Mouse (Mus musculus) hindbrain, embryonic 13.5 days (tissue): ENCODE measurements at regions not wholly inside any gene's neighbourhood (a gene's known extent, or its start where the extent isn't known, plus 50 kb on each side); places are given as distances from the start of the nearest gene placed in this dataset.

ENCODE experiments used
- ATAC-seq: fragments of 200-750 bp; cut with Nextera tagmentation; 2 replicates; pipeline ENCODE4 v1.8.0; 2017; ENCODE audit warnings: moderate TSS enrichment; ENCODE audit not compliant: low FRiP score
- H3K27ac ChIP-seq: fragments of 300-500 bp; sonication (generic); 2 replicates; pipeline ENCODE4 v1.5.1; 2015; ENCODE audit warnings: inconsistent platforms, mild to moderate bottlenecking, moderate library complexity
- H3K27me3 ChIP-seq: fragments of 300-500 bp; sonication (generic); 2 replicates; pipeline ENCODE4 v1.6.1; 2015; ENCODE audit warnings: mild to moderate bottlenecking, inconsistent platforms
- H3K36me3 ChIP-seq: fragments of 300-500 bp; sonication (generic); 2 replicates; pipeline ENCODE4 v1.6.1; 2015; ENCODE audit warnings: mild to moderate bottlenecking, inconsistent platforms
- H3K4me1 ChIP-seq: fragments of 300-500 bp; sonication (generic); replicated peaks from 2 replicates; pipeline ENCODE4 v1.6.1; 2015; ENCODE audit warnings: inconsistent platforms
- H3K4me2 ChIP-seq: fragments of 300-500 bp; sonication (generic); 2 replicates; pipeline ENCODE4 v1.6.1; 2015; ENCODE audit warnings: inconsistent platforms, mild to moderate bottlenecking, moderate library complexity
- H3K4me3 ChIP-seq: fragments of 300-500 bp; sonication (generic); 2 replicates; pipeline ENCODE4 v1.5.1; 2015; ENCODE audit warnings: mild to moderate bottlenecking, inconsistent platforms
- H3K9ac ChIP-seq: fragments of 300-500 bp; sonication (generic); 2 replicates; pipeline ENCODE4 v1.6.1; 2015; ENCODE audit warnings: mild to moderate bottlenecking, inconsistent platforms
- H3K9me3 ChIP-seq: fragments of 300-500 bp; sonication (generic); 2 replicates; pipeline ENCODE4 v1.6.1; 2016; ENCODE audit warnings: inconsistent platforms
- WGBS: fragments of 180-500 bp; shearing (Covaris S2); methylation state at CpG from one replicate; pipeline ENCODE4 v1.1.7; 2015; 5-methylcytosine and 5-hydroxymethylcytosine counted together

DNA sequence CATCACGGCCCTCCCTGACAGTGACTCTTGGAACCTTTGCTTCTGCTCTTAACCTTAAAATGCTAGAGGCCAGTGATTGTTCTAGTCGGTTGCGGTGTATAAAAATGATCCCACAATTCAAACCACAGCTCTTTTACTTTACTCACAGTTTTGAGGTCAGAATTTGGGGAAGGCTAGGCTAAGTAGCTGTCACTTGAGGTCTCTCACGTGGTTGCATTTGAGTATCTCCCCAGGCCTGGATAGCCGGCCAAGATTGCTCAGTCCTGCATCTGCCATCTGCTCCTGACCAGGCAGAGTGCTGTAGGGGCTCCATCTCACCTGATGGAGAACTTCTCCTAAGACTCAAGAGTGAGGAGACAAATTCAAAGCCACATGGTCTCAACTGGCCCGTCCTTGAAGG is 94.5 kb downstream of the Olfr267 start:
- H3K36me3 ChIP-seq: no peaks in the 10 kb centered on the region
- no peak overlapping the region for H3K27ac ChIP-seq
- no peaks in the 10 kb centered on the region for H3K4me1 ChIP-seq
- ATAC-seq: no peak
- no peaks in the 10 kb centered on the region for H3K9me3 ChIP-seq
- H3K4me2 ChIP-seq: no peak overlapping the region
- no peak overlapping the region for H3K9ac ChIP-seq
- no peak overlapping the region for H3K4me3 ChIP-seq
- WGBS: 85% methylated on average over 6 of the region's 6 CpGs
- no peaks in the 10 kb centered on the region for H3K27me3 ChIP-seq

DNA sequence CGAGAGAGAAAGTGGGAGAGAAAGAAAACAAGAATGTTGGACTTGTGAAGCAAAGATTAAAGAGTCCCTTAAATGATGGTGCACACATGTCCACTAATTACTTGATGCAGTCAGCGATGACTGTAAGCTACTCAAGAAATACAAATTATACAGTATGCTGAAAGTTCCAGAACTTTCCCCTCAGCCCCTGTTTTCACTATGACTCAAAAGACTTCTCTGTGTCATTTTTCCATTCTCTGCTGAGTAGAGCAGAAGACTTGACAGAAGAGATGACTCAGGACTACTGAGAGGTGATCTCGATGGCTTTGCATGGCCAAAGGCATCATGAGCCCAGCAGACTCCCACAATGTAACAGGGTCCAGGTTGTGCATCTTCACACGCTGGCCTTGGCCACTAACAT is 105.6 kb downstream of the Olfr267 start:
- no peaks in the 10 kb centered on the region for H3K9me3 ChIP-seq

DNA sequence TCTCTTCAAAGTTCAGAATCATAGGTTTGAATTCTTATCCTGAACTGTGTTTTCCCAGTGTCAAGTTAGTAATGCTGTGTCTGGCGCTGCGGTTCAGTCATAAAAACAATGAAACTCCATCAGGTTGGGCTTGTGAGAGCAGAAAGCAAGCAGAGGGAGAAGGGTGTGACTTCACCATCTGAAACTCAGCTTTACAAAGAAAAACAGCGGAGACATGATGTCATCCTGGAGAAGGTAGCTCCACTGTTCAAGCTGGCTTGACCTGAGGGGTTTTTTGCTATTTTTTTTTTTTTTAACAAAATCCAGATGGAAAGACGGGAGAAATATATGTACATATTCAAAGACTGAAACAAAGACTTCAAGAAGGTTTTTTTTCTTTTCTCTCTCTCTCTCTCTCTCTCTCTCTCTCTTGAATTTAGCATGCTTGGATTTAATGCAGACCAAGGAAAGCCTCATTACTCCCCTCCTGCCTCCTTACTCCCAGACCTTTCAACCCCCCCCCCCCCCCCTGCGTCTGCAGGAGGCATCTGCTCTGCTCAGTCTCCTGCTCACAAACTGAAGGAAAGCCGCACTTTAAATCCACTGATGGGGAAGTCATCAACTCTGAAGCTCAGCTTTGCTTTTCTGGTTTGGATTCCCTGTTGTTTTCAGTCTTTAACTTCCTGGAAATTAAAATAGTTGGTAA is 109.7 kb downstream of the Olfr267 start:
- 57% methylated on average over 6 of the region's 6 CpGs for WGBS
- no peak for ATAC-seq

More for the DNA sequence above, 105.6 kb downstream of the Olfr267 start:
- Histone ChIP-seq H3K27me3 (no peaks in the 10 kb centered on the region), H3K4me2 (no peak overlapping the region), H3K9ac (no peak overlapping the region), H3K27ac (no peak overlapping the region), H3K36me3 (no peaks in the 10 kb centered on the region), H3K4me1 (no peaks in the 10 kb centered on the region), H3K4me3 (no peak overlapping the region)
- 91% methylated on average over 4 of the region's 4 CpGs for WGBS
- ATAC-seq: no peak

DNA sequence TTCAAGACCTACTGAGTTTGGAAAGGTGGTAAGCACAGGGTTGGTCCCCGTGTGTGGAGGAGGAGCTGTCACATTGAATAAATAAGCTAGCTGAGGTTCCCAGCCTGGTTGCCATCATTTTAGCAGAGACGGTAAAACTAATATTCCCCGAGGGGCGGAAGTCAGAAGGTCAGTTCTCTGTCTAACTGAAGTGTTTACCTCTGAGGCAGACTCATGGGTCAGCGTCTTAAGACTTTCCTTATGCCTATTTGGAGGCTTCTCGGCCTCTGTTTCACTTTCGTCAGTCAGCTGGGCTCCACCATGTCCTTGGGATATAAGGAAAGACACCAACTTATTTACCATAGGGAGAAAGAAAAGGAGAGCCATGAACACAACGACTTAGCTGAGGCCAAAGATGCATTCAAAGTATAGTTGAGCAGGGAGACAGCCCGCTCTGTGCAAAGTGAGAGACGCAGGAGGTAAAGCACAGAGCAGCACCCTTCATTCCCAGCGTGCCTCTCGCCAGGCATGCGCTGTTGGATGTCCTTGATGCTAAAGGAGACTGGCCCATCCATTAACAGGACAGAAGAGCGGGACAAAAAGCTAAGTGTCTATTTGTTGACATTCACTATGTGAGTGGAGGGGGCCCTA is 116.0 kb downstream of the Olfr267 start:
- no peaks in the 10 kb centered on the region for H3K27me3 ChIP-seq
- H3K36me3 ChIP-seq: no peaks in the 10 kb centered on the region
- no peak overlapping the region for H3K4me2 ChIP-seq
- WGBS: 65% methylated on average over 14 of the region's 14 CpGs
- H3K27ac ChIP-seq: no peak overlapping the region
- peaks cover 20% of the 10 kb centered on the region for H3K4me1 ChIP-seq
- H3K9ac ChIP-seq: no peak overlapping the region
- no peak for ATAC-seq
- H3K4me3 ChIP-seq: no peak overlapping the region
- no peaks in the 10 kb centered on the region for H3K9me3 ChIP-seq

More for the DNA sequence above, 109.7 kb downstream of the Olfr267 start:
- no peaks in the 10 kb centered on the region for H3K27me3 ChIP-seq
- no peak overlapping the region for H3K4me3 ChIP-seq
- H3K4me2 ChIP-seq: no peak overlapping the region
- no peak overlapping the region for H3K9ac ChIP-seq
- H3K27ac ChIP-seq: no peak overlapping the region
- no peaks in the 10 kb centered on the region for H3K4me1 ChIP-seq
- no peaks in the 10 kb centered on the region for H3K9me3 ChIP-seq
- no peaks in the 10 kb centered on the region for H3K36me3 ChIP-seq

DNA sequence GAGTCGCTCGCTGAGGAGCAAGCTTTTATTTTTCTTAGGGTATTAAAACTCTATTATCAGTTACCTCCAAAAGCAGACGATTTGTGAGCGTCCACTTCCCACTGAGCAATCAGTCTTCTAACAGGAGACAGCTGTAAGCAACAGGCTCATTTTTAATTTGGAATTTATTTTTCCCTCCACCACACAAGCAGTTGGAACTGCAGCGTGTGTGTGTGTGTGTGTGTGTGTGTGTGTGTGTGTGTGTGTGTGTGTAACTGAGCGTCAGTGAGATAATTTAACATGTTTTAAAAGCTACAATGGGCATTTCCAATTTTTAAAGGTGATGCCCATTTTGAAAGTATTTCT is 116.6 kb downstream of the Olfr267 start:
- Histone ChIP-seq H3K4me1 (peaks cover 20% of the 10 kb centered on the region), H3K9me3 (no peaks in the 10 kb centered on the region), H3K27ac (peak overlapping the region; percentile 48; the same call in 1 of the 2 replicates), H3K36me3 (no peaks in the 10 kb centered on the region), H3K4me3 (no peak overlapping the region), H3K4me2 (peak overlapping the region; percentile 31), H3K27me3 (no peaks in the 10 kb centered on the region), H3K9ac (no peak overlapping the region)
- 19% methylated on average over 6 of the region's 6 CpGs for WGBS
- ATAC-seq: no peak; the same call in 1 of the 2 replicates

DNA sequence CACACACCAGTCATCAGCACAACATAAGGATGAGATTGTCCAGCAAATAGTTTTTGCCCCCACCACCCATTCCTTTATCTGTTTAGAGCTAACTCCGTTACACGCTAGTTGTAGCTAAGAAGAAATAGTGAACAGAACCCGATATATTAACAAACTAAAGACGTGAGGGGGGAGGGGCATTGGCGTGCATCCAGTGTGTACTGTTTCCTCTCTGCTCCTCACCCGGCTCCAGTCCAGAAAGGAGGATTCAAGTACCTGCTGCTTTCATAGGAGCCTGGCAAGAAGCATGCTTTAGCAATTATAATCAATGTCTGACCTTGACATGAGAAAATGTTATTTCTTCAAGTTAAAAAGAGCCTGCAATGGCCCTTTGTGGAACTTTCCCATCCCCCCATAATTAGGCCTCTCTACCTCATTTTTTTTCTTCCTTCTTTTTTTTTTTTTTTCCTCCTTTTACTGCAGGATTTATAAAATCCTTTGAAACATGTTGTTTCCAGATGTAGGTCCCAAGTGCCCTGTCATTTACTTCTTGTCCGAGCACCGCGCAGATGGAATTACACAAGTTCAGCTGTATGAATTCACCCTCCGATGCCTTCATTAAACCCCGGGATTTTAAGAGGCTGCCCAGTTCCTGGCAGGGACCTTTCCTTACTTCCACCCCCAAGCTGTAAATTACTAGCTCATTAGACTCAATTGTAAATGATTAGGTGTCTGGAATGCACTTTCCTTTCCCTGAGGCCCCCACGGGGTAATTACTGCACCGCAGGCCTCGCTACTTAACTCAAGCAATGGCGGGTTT is 116.6 kb upstream of the Lpar1 start:
- Histone ChIP-seq H3K9ac (no peak overlapping the region), H3K4me1 (peaks cover 20% of the 10 kb centered on the region), H3K4me2 (peak overlapping the region; percentile 31), H3K27me3 (no peaks in the 10 kb centered on the region), H3K36me3 (no peaks in the 10 kb centered on the region), H3K9me3 (no peaks in the 10 kb centered on the region), H3K4me3 (no peak overlapping the region), H3K27ac (peak overlapping the region; percentile 48)
- 34% methylated on average over 15 of the region's 15 CpGs for whole genome bisulfite sequencing
- ATAC-seq: peak; percentile 80

DNA sequence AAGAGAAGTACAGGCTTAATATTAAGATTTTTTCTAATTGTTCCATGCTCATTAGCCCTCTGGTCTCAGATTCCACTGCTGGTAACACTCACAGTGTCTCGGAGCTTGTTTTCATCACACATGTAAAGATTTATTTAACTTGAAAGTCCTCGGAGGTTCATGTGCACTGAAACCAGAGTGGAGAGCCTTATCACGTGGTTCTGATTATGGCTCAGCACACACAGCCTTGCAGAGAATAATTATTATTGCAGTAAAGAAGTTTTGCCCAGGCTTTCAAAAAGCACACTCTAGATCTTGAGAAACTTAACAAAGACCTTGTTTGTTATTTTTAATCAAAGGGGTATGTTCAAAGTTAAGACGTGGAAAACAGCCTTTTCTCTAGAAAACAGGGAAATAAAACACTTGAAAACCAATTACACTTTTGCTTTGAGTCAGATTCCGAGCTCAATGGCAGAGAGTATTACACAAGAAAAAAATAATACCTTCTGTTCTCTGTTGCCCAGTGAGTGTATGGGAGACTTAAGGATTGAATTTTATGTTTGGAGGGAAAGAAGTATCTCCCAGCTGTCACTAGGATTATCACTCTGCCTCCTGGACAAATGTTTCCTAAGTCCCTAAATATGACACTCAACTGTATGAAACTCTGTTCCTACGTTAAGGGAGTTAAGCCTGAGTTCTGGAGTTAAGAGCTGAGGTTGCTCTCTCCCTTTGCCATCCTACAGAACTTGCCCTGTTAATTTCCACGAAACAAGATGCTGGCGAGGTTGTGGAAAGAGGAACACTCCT is 114.9 kb upstream of the Lpar1 start:
- no peak overlapping the region for H3K4me3 ChIP-seq
- no peaks in the 10 kb centered on the region for H3K36me3 ChIP-seq
- no peak overlapping the region for H3K27ac ChIP-seq
- peaks cover 20% of the 10 kb centered on the region for H3K4me1 ChIP-seq
- no peaks in the 10 kb centered on the region for H3K27me3 ChIP-seq
- H3K9ac ChIP-seq: no peak overlapping the region
- no peak overlapping the region for H3K4me2 ChIP-seq
- WGBS: 71% methylated on average over 8 of the region's 8 CpGs
- ATAC-seq: no peak
- H3K9me3 ChIP-seq: no peaks in the 10 kb centered on the region

DNA sequence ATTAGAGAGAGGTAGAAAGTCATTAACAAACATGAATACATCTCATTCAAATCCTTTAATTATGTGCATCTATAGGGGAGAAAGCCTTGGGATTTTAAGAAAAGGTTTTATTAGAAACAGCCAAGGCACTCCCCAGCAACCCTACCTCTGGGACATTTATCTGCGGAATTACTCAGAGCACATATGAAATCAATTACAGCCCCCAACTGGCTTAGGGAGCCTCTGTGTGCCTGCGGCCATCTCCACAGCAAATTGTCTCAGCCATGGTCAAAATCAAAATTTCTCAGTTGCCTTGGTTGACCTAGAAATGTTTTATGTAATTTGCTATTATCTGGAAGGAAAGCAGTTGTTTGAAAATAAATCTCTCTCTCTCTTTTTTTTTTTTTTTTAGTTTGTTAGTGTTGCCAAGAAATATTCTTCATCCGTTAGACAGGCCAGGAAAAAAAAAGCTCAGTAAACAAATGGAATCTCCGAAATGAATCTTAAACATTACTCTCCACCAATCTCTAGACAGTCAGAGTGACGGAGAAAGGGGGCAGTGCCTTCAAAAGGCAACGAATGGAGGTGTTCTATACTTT is 110.0 kb upstream of the Lpar1 start:
- Histone ChIP-seq H3K4me2 (no peak overlapping the region), H3K27ac (no peak overlapping the region), H3K4me1 (0 out of 2 replicates have a peak, but pooled peaks cover 4% of the 10 kb centered on the region), H3K27me3 (no peaks in the 10 kb centered on the region), H3K9me3 (no peaks in the 10 kb centered on the region), H3K36me3 (no peaks in the 10 kb centered on the region), H3K4me3 (no peak overlapping the region), H3K9ac (no peak overlapping the region)
- WGBS: 70% methylated on average over 6 of the region's 6 CpGs
- 0 out of 2 replicates have a peak, but pooled peaks have one; percentile 59 for ATAC-seq

DNA sequence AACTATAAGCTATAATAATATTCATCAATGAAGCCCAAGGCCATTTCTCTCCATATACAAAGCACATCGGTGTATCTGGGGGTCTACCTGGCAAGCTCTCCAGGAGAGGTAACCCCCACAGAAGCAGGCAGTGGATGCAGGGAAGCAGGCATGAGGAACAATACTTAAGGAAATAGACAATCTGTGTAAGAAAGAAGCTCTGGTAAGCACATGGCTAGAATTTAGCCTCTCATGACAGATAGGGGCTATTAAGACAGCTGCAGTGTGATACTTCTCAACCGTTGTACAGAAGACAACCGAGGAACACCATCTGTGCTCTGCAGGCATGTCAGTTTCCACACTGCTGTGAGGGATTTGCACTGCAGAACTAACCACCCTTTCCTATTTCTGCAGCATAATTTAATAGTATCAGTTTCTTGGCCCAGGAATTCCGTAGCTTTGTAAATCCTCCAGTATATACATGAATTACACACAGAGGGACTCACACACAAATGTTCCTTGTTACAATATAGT is 108.1 kb upstream of the Lpar1 start:
- H3K27me3 ChIP-seq: no peaks in the 10 kb centered on the region
- no peak for ATAC-seq
- H3K9ac ChIP-seq: no peak overlapping the region
- H3K4me3 ChIP-seq: no peak overlapping the region
- 0 out of 2 replicates have a peak, but pooled peaks cover 4% of the 10 kb centered on the region for H3K4me1 ChIP-seq
- H3K27ac ChIP-seq: no peak overlapping the region
- H3K36me3 ChIP-seq: no peaks in the 10 kb centered on the region
- H3K9me3 ChIP-seq: no peaks in the 10 kb centered on the region
- WGBS: 71% methylated on average over 4 of the region's 4 CpGs
- H3K4me2 ChIP-seq: no peak overlapping the region

DNA sequence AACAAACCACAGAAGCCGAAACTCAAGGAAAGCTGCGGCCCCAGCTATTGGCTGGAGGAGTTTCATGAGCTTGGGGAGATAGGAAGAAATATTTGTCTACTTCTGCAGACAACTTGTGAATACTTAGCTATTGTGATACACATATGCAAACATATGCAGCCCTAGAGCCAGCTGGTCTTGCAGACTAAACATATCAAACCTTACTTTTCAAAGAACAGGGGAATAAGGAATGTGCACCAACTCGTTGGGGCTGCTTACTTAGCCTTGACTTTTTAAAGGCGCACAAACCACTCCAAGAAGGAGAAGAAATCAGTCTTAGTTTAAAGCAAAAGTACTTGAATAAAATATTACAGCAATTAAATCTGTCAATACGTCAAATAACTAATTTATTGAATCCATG is 106.8 kb upstream of the Lpar1 start:
- H3K27me3 ChIP-seq: no peaks in the 10 kb centered on the region
- no peaks in the 10 kb centered on the region for H3K36me3 ChIP-seq
- H3K9ac ChIP-seq: no peak overlapping the region
- H3K4me2 ChIP-seq: no peak overlapping the region
- 77% methylated on average over 5 of the region's 5 CpGs for WGBS
- no peak for ATAC-seq
- H3K9me3 ChIP-seq: no peaks in the 10 kb centered on the region
- H3K4me3 ChIP-seq: no peak overlapping the region
- 0 out of 2 replicates have a peak, but pooled peaks cover 4% of the 10 kb centered on the region for H3K4me1 ChIP-seq
- no peak overlapping the region for H3K27ac ChIP-seq

DNA sequence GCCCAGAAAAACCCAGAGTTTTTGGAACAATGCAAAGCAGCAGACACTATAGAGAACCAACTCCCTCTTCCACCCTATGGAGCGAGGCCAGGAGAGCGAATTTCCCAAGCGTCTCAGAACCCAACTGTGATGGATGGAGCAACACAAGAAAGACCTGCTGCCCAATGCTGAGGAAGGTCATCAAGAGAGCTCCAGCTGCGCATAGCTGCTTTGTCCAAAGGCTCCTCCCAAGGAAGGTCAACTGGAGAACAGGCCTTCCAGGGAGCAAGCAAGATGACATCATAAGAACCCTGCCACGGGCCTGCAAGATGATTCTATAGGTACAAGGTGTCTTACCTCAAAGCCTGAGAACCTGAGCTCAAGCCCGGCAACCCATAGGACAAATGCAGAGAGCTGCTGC is 104.5 kb upstream of the Lpar1 start:
- no peak overlapping the region for H3K27ac ChIP-seq
- 48% methylated on average over 6 of the region's 6 CpGs for WGBS
- no peak for ATAC-seq
- H3K27me3 ChIP-seq: no peaks in the 10 kb centered on the region
- H3K4me1 ChIP-seq: 0 out of 2 replicates have a peak, but pooled peaks cover 4% of the 10 kb centered on the region
- H3K9ac ChIP-seq: no peak overlapping the region
- no peaks in the 10 kb centered on the region for H3K9me3 ChIP-seq
- no peaks in the 10 kb centered on the region for H3K36me3 ChIP-seq
- no peak overlapping the region for H3K4me3 ChIP-seq
- H3K4me2 ChIP-seq: no peak overlapping the region
